Mouse (Mus musculus) megakaryocyte, adult 5-6 weeks (primary cell): ENCODE data around the gene Atxn7. TPM values are rescaled to one million over a fixed set of nuclear protein-coding genes. Genes with fewer than 3 reads are reported as not detected.
A peak's percentile ranks its signal among the peaks of the same experiment; 100 is the strongest.
"Not testable (repeated sequence)": the region's sequence is repeated elsewhere in the genome, so short reads cannot be mapped to it uniquely, and the experiment has no call there.

Source experiments
- ATAC-seq: 2 replicates; pipeline ENCODE4 v1.8.0; 2016; ENCODE audit warnings: mild to moderate bottlenecking, inconsistent platforms; ENCODE audit not compliant: poor library complexity, severe bottlenecking
- total RNA-seq, 2 experiments: library from RNA; stranded (forward) in 1 of 2; stranded (reverse) in 1 of 2; fragments of 153-499, 151-499 nt in 1 of 2; fragments of 221-1000, 200-1000 nt in 1 of 2; gene quantifications; 2 replicates each; pipeline versions ENCODE4 v1.2.3 to v1.2.4; 2015 to 2017

Atxn7 gene
- total RNA-seq, 2 experiments from 2014 or later, result 21.5 to 23.6 TPM

- peak; percentile 98 for ATAC-seq
These were observed 20.0 kb downstream of the Atxn7 start for GRCm38 (mm10) chr14:13981286-13981685.

DNA sequence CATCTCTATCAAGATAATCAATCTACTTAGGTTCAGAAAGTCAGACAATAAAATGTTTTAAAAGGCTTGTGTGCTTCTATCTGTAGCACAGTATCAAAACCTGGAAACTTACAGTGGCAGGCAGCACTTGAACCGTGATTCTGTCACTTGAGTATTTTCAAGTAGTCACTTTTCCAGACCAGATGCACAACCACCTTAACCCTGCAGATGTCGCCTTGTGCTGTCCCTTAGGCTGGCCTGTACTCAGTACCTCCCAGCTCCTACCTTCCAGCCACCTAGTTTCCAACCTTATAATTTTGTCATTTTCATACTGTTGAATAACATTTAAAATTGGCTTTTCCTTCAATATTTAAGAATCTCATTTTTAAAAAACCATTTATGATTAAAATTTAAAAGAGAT lies 20.9 kb downstream of the Atxn7 start:
- ATAC-seq, result no peak

GRCm38 (mm10) chr14:13988397-13988796 lies 27.2 kb downstream of the Atxn7 start:
- ATAC-seq, result no peak

- no peak for ATAC-seq
These were observed 29.5 kb downstream of the Atxn7 start for GRCm38 (mm10) chr14:13990741-13991140.

- ATAC-seq, result peak; percentile 71; the same call in 1 of the 2 replicates
These were observed 34.2 kb downstream of the Atxn7 start for GRCm38 (mm10) chr14:13995206-13996097.

- ATAC-seq, result peak; percentile 90
These were observed 41.5 kb downstream of the Atxn7 start for GRCm38 (mm10) chr14:14002771-14003170.

GRCm38 (mm10) chr14:14009712-14010111 lies 48.5 kb downstream of the Atxn7 start:
- no peak for ATAC-seq

DNA sequence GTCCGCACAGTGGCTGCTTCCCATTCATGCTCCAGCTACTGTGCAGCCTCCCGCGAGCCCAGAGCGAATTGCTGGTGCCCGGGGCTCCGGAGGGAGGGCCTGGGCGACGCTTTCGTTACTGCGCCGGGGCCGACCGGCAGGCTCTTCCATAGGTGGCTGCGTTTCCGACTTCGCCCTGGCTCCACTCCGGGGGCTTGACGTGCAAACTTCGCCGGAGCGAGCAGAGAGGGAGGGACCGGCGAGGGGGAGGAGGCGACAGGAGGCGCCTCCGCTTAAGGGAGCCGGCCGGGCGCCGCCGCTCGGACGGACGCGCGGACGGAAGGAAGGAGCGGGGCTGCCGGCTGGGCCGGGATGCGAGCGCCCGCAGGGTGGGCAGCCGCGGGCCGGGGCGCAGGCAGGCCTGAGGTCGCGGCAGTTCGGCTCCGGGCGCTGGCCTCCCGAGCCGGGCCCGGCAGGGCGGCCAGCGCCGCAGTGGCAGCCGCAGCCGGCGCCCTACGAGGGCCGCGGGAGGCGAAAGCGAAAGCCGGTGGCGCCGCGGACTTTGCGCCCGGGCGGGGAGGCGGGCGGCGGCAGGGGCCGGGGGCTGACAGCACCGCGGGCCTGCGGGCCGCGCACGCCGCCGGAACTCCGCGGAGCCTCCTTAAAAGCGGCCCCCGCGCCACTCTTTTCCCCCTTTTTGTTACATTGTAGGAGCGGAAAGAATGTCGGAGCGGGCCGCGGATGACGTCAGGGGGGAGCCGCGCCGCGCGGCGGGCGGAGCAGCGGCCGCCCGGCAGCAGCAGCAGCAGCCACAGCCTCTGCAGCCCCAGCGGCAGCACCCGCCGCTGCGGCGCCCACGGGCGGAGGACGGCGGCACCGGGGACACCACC lies 51.4 kb downstream of the Atxn7 start:
- peak; percentile 84 for ATAC-seq

- ATAC-seq, result peak; percentile 52
These were observed 52.0 kb downstream of the Atxn7 start for GRCm38 (mm10) chr14:14013252-14013711.

- ATAC-seq, result no peak
These were observed 53.6 kb downstream of the Atxn7 start for GRCm38 (mm10) chr14:14014636-14015375.

GRCm38 (mm10) chr14:14019155-14019894 lies 58.1 kb downstream of the Atxn7 start:
- ATAC-seq, result peak; percentile 88

- ATAC-seq, result no peak
These were observed 60.0 kb downstream of the Atxn7 start for GRCm38 (mm10) chr14:14021244-14021643.

DNA sequence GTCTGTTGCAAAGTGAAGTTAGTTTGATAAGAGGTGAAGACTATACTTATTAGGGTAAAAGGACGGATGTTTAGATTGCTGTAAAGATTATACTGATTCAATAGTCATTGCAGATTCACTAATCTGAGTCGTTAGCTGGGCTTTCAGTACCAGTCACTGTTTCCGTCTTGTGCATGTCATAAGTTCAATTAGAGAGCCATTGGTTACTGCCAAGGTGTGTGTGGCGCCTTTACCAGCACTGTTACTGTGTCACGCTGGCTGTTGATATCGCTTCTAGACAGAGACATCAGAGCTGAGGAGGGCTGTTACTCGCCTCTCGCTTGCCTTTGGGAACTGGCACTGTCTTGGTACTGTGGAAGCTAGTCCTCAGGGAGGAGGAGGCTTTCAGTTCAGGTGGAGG lies 64.6 kb downstream of the Atxn7 start:
- no peak for ATAC-seq

DNA sequence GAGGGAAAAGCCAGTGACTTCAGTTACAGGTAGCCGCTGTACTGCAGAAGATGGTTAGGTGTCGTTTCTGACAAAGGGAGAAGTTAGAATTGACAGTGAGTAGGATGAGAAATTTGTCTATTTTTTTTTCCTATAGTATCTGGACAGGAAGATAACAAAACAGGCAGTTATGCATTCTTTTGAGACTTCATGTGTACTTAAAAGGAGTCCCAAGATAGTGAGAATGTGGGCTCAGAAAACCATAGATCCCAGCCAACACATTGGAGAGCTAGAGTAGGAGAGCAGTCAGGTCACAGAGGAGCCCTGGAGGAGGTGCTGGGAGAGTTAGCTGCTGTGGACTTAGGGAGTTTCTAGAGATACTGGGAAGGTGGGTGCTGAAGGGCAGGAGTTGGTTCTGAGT lies 69.4 kb downstream of the Atxn7 start:
- ATAC-seq, result no peak

DNA sequence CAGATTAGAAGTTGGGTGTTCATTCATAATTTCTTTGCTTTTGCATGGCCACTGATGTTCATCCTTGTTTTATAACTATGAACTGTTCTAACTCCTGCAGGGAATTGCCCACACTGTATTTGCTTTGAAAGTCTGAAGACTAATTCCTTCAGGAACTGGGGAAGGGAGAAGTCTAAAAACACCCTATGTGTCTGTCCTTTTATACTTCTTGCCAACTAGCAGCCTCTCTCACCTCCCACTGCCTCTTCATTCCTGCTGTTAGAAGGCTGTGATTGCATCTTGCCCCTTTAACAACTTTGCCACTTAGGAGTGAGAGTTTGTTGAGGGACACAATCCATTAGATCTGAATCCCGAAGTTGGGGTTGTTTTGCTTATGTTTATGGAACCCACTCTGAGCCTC lies 71.6 kb downstream of the Atxn7 start:
- no peak for ATAC-seq

DNA sequence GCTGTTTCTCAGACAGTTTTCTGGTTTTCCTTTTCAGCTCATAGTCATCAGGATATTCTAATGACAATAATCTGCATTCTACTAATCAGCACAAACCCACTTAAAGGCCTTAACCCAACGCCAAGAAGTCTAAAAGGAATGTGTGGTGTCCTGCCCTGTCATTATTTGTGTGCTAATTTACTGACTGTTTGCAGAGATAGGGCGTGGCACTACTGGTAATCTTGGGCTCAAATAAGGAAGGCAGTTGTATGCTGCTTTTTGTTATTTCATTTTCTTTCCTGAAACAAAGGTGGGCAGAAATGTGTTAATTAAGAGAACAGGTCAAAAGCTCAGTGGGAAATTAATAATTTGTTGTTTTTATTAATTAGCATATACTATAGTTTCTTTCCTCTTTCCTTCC lies 75.1 kb downstream of the Atxn7 start:
- ATAC-seq, result no peak

GRCm38 (mm10) chr14:14038233-14038632 lies 77.0 kb downstream of the Atxn7 start:
- ATAC-seq, result no peak

DNA sequence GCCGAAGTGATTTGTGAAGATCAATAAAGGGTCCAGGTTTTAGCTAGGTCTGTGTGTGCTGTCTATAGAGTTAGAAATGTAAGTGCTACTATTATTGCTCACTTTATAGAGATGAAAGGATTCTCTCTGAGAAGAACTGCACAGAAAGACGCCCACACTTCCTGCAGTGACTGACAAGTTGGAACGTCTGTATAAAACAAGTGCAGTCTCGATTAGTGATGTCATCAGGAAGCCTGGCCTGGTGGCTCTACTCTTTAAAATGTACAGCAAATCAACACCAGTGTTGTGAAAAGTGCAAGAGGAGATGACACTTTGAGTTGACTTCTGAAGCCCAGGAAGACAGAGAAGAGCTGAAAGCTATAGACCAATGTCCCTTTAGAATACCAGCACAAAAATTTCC lies 81.1 kb downstream of the Atxn7 start:
- peak; percentile 54 for ATAC-seq

GRCm38 (mm10) chr14:14054386-14054785 lies 93.1 kb downstream of the Atxn7 start:
- ATAC-seq, result peak; percentile 81

GRCm38 (mm10) chr14:14059606-14060005 lies 98.4 kb downstream of the Atxn7 start:
- ATAC-seq, result not testable (repeated sequence)
